In genomic region chr17:78292827-78293488, GRCm38 (mm10) we compare ENCODE assay signal across 23 mouse cellular contexts.
"Had no signal": no experiment of that assay in that cellular context is flagged by ENCODE, and none has a peak within 500 bp of the region (broad histone marks: within the 10 kb centered on the region; RNA-seq: fewer than 3 reads in every experiment).

No protein-coding gene starts in this region.

- H3K27me3 ChIP-seq: hindbrain, embryonic 12.5 days; intestine, embryonic 15.5 days; kidney, embryonic 15.5 days; limb, embryonic 12.5 days; liver, embryonic 12.5 days had no signal

- ATAC-seq: hindbrain, embryonic 16.5 days; inflammation-experienced regulatory T-cells, adult 6 months; intestine, embryonic 15.5 days; liver, embryonic 12.5 days had no signal

- H3K4me2 ChIP-seq: heart, embryonic 12.5 days; hindbrain, embryonic 12.5 days; hindbrain, embryonic 14.5 days; intestine, embryonic 15.5 days; kidney, embryonic 15.5 days; limb, embryonic 12.5 days; liver, embryonic 12.5 days had no signal

- DNase-seq: gastrocnemius, postnatal 14 days; heart, adult 2 months; heart, postnatal 10 days; heart, postnatal 4 days; kidney, adult 11 months; kidney, adult 9 months; kidney, postnatal 14 days; kidney, postnatal 36 days had no signal

- H3K27ac ChIP-seq: heart, adult 2 months; hindbrain, embryonic 10.5 days; hindbrain, embryonic 12.5 days; hindbrain, embryonic 14.5 days; intestine, embryonic 15.5 days; kidney, embryonic 15.5 days; kidney, postnatal 0 days; layer of hippocampus, adult 2 months; left cerebral cortex, adult 2 months; limb, embryonic 10.5 days; limb, embryonic 12.5 days; liver, embryonic 12.5 days; liver, embryonic 14.5 days had no signal

- H3K9me3 ChIP-seq: heart, embryonic 12.5 days; hindbrain, embryonic 10.5 days; hindbrain, embryonic 12.5 days; intestine, embryonic 15.5 days; kidney, embryonic 15.5 days; limb, embryonic 10.5 days; limb, embryonic 12.5 days; liver, embryonic 12.5 days had no signal

- H3K4me1 ChIP-seq: hindbrain, embryonic 12.5 days; limb, embryonic 10.5 days; limb, embryonic 12.5 days had no signal

- H3K4me3 ChIP-seq: heart, adult 2 months; heart, embryonic 12.5 days; hindbrain, embryonic 10.5 days; hindbrain, embryonic 12.5 days; intestine, embryonic 15.5 days; kidney, embryonic 15.5 days; layer of hippocampus, adult 2 months; left cerebral cortex, adult 2 months; limb, embryonic 10.5 days; limb, embryonic 12.5 days; liver, embryonic 12.5 days had no signal

- H3K9ac ChIP-seq: heart, embryonic 12.5 days; hindbrain, embryonic 12.5 days; hindbrain, embryonic 14.5 days; intestine, embryonic 15.5 days; kidney, embryonic 15.5 days; limb, embryonic 12.5 days; liver, embryonic 12.5 days; liver, embryonic 14.5 days had no signal

- H3K36me3 ChIP-seq: heart, embryonic 12.5 days; hindbrain, embryonic 12.5 days; intestine, embryonic 15.5 days; kidney, embryonic 15.5 days; limb, embryonic 10.5 days; liver, embryonic 12.5 days had no signal
